8 mouse cellular contexts compared by ENCODE assay signal in genomic region chr19:23139756-23140470, GRCm38 (mm10). TPM values are rescaled to one million over a fixed set of nuclear protein-coding genes. Genes with fewer than 3 reads are reported as not detected.
DNase-seq lines count a peak whose midpoint lies in the region; ATAC-seq and TF ChIP-seq lines count a peak whose summit lies in the region.

No protein-coding gene starts in this region.

- H3K36me3 ChIP-seq in C2C12 (ENCODE audit: control insufficient read depth, insufficient read depth) = no peaks in the 10 kb centered on the region
- no peaks in the 10 kb centered on the region for H3K36me3 ChIP-seq in forebrain, embryonic 15.5 days
- no peaks in the 10 kb centered on the region for H3K36me3 ChIP-seq in limb, embryonic 11.5 days (ENCODE audit: control insufficient read depth, insufficient read depth, low read length)
- H3K36me3 ChIP-seq in neural tube, embryonic 13.5 days = no peaks in the 10 kb centered on the region

- no peak overlapping the region for H3K27ac ChIP-seq in forebrain, embryonic 15.5 days (replicated peaks)
- no peak overlapping the region for H3K27ac ChIP-seq in limb, embryonic 11.5 days (replicated peaks; ENCODE audit: low read depth, low read length)
- H3K27ac ChIP-seq in neural tube, embryonic 13.5 days (replicated peaks) = no peak overlapping the region

- H3K27me3 ChIP-seq in C2C12 (ENCODE audit: control insufficient read depth, insufficient read depth, insufficient read length) = no peaks in the 10 kb centered on the region
- H3K27me3 ChIP-seq in forebrain, embryonic 15.5 days = peaks cover 31% of the 10 kb centered on the region
- peaks cover 27% of the 10 kb centered on the region for H3K27me3 ChIP-seq in limb, embryonic 11.5 days (ENCODE audit: control insufficient read depth, insufficient read depth, low read length)
- peaks cover 75% of the 10 kb centered on the region for H3K27me3 ChIP-seq in neural tube, embryonic 13.5 days

- peaks cover 22% of the 10 kb centered on the region for H3K79me2 ChIP-seq in C2C12 (ENCODE audit: control insufficient read depth, insufficient read depth)

- peaks cover 44% of the 10 kb centered on the region for H3K4me1 ChIP-seq in forebrain, embryonic 15.5 days
- H3K4me1 ChIP-seq in limb, embryonic 11.5 days (ENCODE audit: control insufficient read depth, insufficient read depth, low read length) = peaks cover 23% of the 10 kb centered on the region
- peaks cover 40% of the 10 kb centered on the region for H3K4me1 ChIP-seq in neural tube, embryonic 13.5 days (replicated peaks)

- peak overlapping the region; percentile 49 for H3K4me3 ChIP-seq in C2C12 (ENCODE audit: insufficient read depth, poor library complexity, severe bottlenecking)
- H3K4me3 ChIP-seq in forebrain, embryonic 15.5 days = peak overlapping the region; percentile 69
- H3K4me3 ChIP-seq in limb, embryonic 11.5 days (ENCODE audit: low read depth, low read length) = peak overlapping the region; percentile 50
- H3K4me3 ChIP-seq in neural tube, embryonic 13.5 days = peak overlapping the region; percentile 62

- H3K9ac ChIP-seq in forebrain, embryonic 15.5 days (replicated peaks) = no peak overlapping the region
- no peak overlapping the region for H3K9ac ChIP-seq in limb, embryonic 11.5 days (ENCODE audit: low read length)
- peak overlapping the region; percentile 17; the same call in 1 of the 2 replicates for H3K9ac ChIP-seq in neural tube, embryonic 13.5 days

- no peaks in the 10 kb centered on the region for H3K79me3 ChIP-seq in C2C12 (ENCODE audit: low read depth)

- ATAC-seq in forebrain, embryonic 15.5 days (replicated peaks) = no peak
- ATAC-seq in limb, embryonic 11.5 days (ENCODE audit: insufficient number of reproducible peaks, low FRiP score, low TSS enrichment, low read depth) = no peak
- ATAC-seq in neural tube, embryonic 13.5 days (ENCODE audit: low read depth) = no peak

- 47% methylated on average over 12 of the region's 12 CpGs for WGBS in forebrain, embryonic 15.5 days
- 53% methylated on average over 11 of the region's 12 CpGs for WGBS in limb, embryonic 11.5 days
- WGBS in neural tube, embryonic 13.5 days = 45% methylated on average over 12 of the region's 12 CpGs

- DNase-seq in adrenal gland, adult 2 months = peak; percentile 5
- no peak for DNase-seq in adrenal gland, postnatal 10 days
- no peak for DNase-seq in limb, embryonic 11.5 days (ENCODE audit: low spot score)
- no peak for DNase-seq in urinary bladder, postnatal 14 days (ENCODE audit: low spot score)
- no peak for DNase-seq in adrenal gland, postnatal 4 days (ENCODE audit: low spot score in 2 of 2)

- H3K4me2 ChIP-seq in forebrain, embryonic 15.5 days (replicated peaks) = peak overlapping the region; percentile 100
- H3K4me2 ChIP-seq in limb, embryonic 11.5 days (ENCODE audit: low read depth, severe bottlenecking) = peak overlapping the region; percentile 95
- peak overlapping the region; percentile 98 for H3K4me2 ChIP-seq in neural tube, embryonic 13.5 days

- no peaks in the 10 kb centered on the region for H3K9me3 ChIP-seq in forebrain, embryonic 15.5 days
- H3K9me3 ChIP-seq in limb, embryonic 11.5 days (ENCODE audit: control insufficient read depth, low read length) = no peaks in the 10 kb centered on the region
- H3K9me3 ChIP-seq in neural tube, embryonic 13.5 days = no peaks in the 10 kb centered on the region

- no peak for TF ChIP-seq CTCF in C2C12 (IDR thresholded peaks at IDR 0.05; ENCODE audit: control insufficient read depth, insufficient read depth, insufficient read length)

- H3ac ChIP-seq in C2C12 (ENCODE audit: control insufficient read depth, insufficient read length, low read depth) = no peak overlapping the region

TF ChIP-seq in C2C12, 6 proteins besides CTCF, POLR2A, EP300 and RAD21:
- TF ChIP-seq MYOD1 (IDR thresholded peaks at IDR 0.05; ENCODE audit: control insufficient read depth, insufficient read length, low read depth) (no peak), CEBPB (IDR thresholded peaks at IDR 0.05; ENCODE audit: low read depth) (no peak), MAX (IDR thresholded peaks at IDR 0.05) (no peak), FOSL1 (IDR thresholded peaks at IDR 0.05; ENCODE audit: insufficient read depth, low read length, poor library complexity, severe bottlenecking) (no peak), USF1 (IDR thresholded peaks at IDR 0.05; ENCODE audit: low read depth) (no peak), MYOG (IDR thresholded peaks at IDR 0.05; ENCODE audit: control insufficient read depth, extremely low read depth, insufficient read length) (no peak)

RNA-seq across cellular contexts. Expression of gene Klf9, which starts 1.1 kb away (rescaled TPM):
- total RNA-seq in adrenal gland, adult 2 months (2021) = 10 to 100 TPM; 75.8 to 85.6 TPM
- 64.4 and 66.5 TPM in 2 replicates for polyA plus RNA-seq in adrenal gland, adult 2 months (2012; rRNA removed)
- total RNA-seq in adrenal gland, postnatal 10 days (2021) = 100 to 1,000 TPM in 1 of 2 experiments, 10 to 100 TPM in 1; 61.3 to 109 TPM
- polyA plus RNA-seq in C2C12 (2012; fragmentation: generic; extraction: Trizol) = 2.5 TPM
- 2.4 and 2.5 TPM in 2 replicates for polyA plus RNA-seq in forebrain, embryonic 15.5 days (2015; fragmentation: Nextera tagmentation; extraction: Ambion mirVana)
- polyA plus RNA-seq in limb, embryonic 11.5 days (2014; fragmentation: Nextera tagmentation; extraction: Ambion mirVana) = 1.2 and 1.6 TPM in 2 replicates
- 1.5 and 2.1 TPM in 2 replicates for polyA plus RNA-seq in neural tube, embryonic 13.5 days (2015; fragmentation: Nextera tagmentation; extraction: Ambion mirVana)
- total RNA-seq in adrenal gland, postnatal 4 days (2021) = 10 to 100 TPM; 44.4 to 51.1 TPM

Comparison
In these comparisons a context has a peak if more than half of its experiments do, and no peak if none do; other contexts are left out.
1. RNA of gene Klf9, which starts 1.1 kb away (polyA plus RNA-seq): 64.4 to 66.5 TPM in adrenal gland, adult 2 months; 2.5 TPM in C2C12 (single experiment), 2.4 to 2.5 TPM in forebrain, embryonic 15.5 days, 1.5 to 2.1 TPM in neural tube, embryonic 13.5 days and 1.2 to 1.6 TPM in limb, embryonic 11.5 days; every median in the first group is over 10 times any median in the second.
2. Peak in every context shown above with its lines, with median percentiles within 50 percentile points of each other: H3K4me3 ChIP-seq and H3K4me2 ChIP-seq.